Mouse (Mus musculus) brain, embryonic 14.5 days (tissue): ENCODE measurements around the gene Rxfp2.

Source experiments
- CTCF ChIP-seq: fragments of 200-500 bp; IDR thresholded peaks from 2 replicates; pipeline ENCODE4 v1.5.1; 2012; ENCODE audit warnings: inconsistent platforms, mild to moderate bottlenecking, moderate library complexity, borderline replicate concordance; ENCODE audit not compliant: insufficient read depth, insufficient read length; ENCODE audit errors: extremely low read depth
- POLR2A ChIP-seq: fragments of 200-500 bp; IDR thresholded peaks from 2 replicates; pipeline ENCODE4 v1.6.1; 2012; ENCODE audit warnings: mild to moderate bottlenecking, inconsistent platforms, borderline replicate concordance; ENCODE audit not compliant: poor library complexity, insufficient read depth, insufficient read length, severe bottlenecking; ENCODE audit errors: extremely low read depth

- TF ChIP-seq CTCF: no peak
- TF ChIP-seq POLR2A: no peak
Measured at GRCm38 (mm10) chr5:150125920-150126319, 107.4 kb downstream of the Rxfp2 start.
